Mouse (Mus musculus) ES-E14 (cell line): Measurements from ENCODE around the gene Mybpc1. TPM values are rescaled to one million over a fixed set of nuclear protein-coding genes. Genes with fewer than 3 reads are reported as not detected.
A peak's percentile ranks its signal among the peaks of the same experiment; 100 is the strongest.

ENCODE experiments used
- DNase-seq: peaks from one replicate; pipeline ENCODE4 v3.0.0-alpha.2; 2013; ENCODE audit warnings: low read depth, low spot score
- H3K27ac ChIP-seq: 2 replicates; pipeline ENCODE4 v1.5.1; 2012; ENCODE audit warnings: low read depth, mild to moderate bottlenecking, low read length, moderate library complexity, mixed read lengths; ENCODE audit not compliant: poor library complexity, insufficient read depth, severe bottlenecking
- H3K36me3 ChIP-seq: 2 replicates; pipeline ENCODE4 v1.6.1; 2012; ENCODE audit warnings: mild to moderate bottlenecking, low read length, moderate library complexity, mixed read lengths; ENCODE audit not compliant: control insufficient read depth, poor library complexity, insufficient read depth, severe bottlenecking
- H3K4me1 ChIP-seq, 2 experiments: fragments of 150-350 bp in 1 of 2; sonication (generic) in 1 of 2; 2 replicates each; pipeline ENCODE4 v1.6.1; 2012; ENCODE audit warnings: low read length in 2 of 2, mild to moderate bottlenecking in 1 of 2, mixed read lengths in 1 of 2; ENCODE audit not compliant: control insufficient read depth in 2 of 2, insufficient read depth in 2 of 2, poor library complexity in 1 of 2
- H3K4me3 ChIP-seq, 2 experiments: fragments of 150-350 bp in 1 of 2; sonication (generic) in 1 of 2; 2 replicates each; pipeline ENCODE4 v1.5.1; 2012; ENCODE audit warnings: low read length in 2 of 2, low read depth in 1 of 2, mild to moderate bottlenecking in 1 of 2, mixed read lengths in 1 of 2; ENCODE audit not compliant: insufficient read depth in 1 of 2, poor library complexity in 1 of 2, severe bottlenecking in 1 of 2
- H3K9ac ChIP-seq: 2 replicates; pipeline ENCODE4 v1.6.1; 2012; ENCODE audit warnings: low read depth, mild to moderate bottlenecking, low read length, mixed read lengths; ENCODE audit not compliant: poor library complexity, insufficient read depth, severe bottlenecking
- H3K9me3 ChIP-seq: fragments of 150-350 bp; sonication (generic); 2 replicates; pipeline ENCODE4 v1.6.1; 2012; ENCODE audit warnings: low read depth, mild to moderate bottlenecking, low read length; ENCODE audit not compliant: control insufficient read depth, insufficient read depth
- CHD2 ChIP-seq: IDR thresholded peaks from 2 replicates; pipeline ENCODE4 v1.6.1; 2014; ENCODE audit warnings: mild to moderate bottlenecking, low read depth, low read length, inconsistent platforms
- HCFC1 ChIP-seq: IDR thresholded peaks from 2 replicates; pipeline ENCODE4 v1.6.1; 2012; ENCODE audit warnings: low read length, inconsistent platforms, borderline replicate concordance; ENCODE audit not compliant: insufficient read depth
- MAFK ChIP-seq: IDR thresholded peaks from 2 replicates; pipeline ENCODE4 v1.6.1; 2014; ENCODE audit warnings: mild to moderate bottlenecking, low read depth, low read length, inconsistent platforms; ENCODE audit not compliant: insufficient read depth
- ZC3H11A ChIP-seq: IDR thresholded peaks from 2 replicates; pipeline ENCODE4 v1.6.1; 2012; ENCODE audit warnings: low read depth, mild to moderate bottlenecking, inconsistent platforms, low read length, borderline replicate concordance
- ZNF384 ChIP-seq: IDR thresholded peaks from 2 replicates; pipeline ENCODE4 v1.6.1; 2012; ENCODE audit warnings: low read depth, low read length, inconsistent platforms
- in situ Hi-C, 2 experiments: fragments of 600-800 bp; cut with MboI; formaldehyde crosslinking; loops; one replicate each; pipeline ENCODE4 v1.15.1; 2025; ENCODE audit warnings: low sequenced_read_pairs in 2 of 2, inconsistent platforms in 1 of 2; ENCODE audit not compliant: unreplicated experiment in 2 of 2
- total RNA-seq: library from RNA; depleted of rRNA; stranded (reverse); fragments of 300-350 nt; gene quantifications from 2 replicates; pipeline ENCODE4 v1.2.3, GENCODE M21; 2012

The Mybpc1 gene
- total RNA-seq, 1 experiment, result 1.7 TPM

- H3K9me3 ChIP-seq, result no peaks in the 10 kb centered on the region
- H3K36me3 ChIP-seq, result no peaks in the 10 kb centered on the region
- H3K9ac ChIP-seq, result no peak overlapping the region
- TF ChIP-seq ZNF384, result no peak
- TF ChIP-seq CHD2, result no peak
- no peak for TF ChIP-seq ZC3H11A
- TF ChIP-seq HCFC1, result no peak
- TF ChIP-seq MAFK, result no peak
- peak overlapping the region in 1 of 2 experiments; percentile 43; a peak in 2 of 4 replicates for H3K4me3 ChIP-seq
- H3K4me1 ChIP-seq, result peaks cover 2 to 6% of the 10 kb centered on the region in 2 experiments; a peak in 1 of 4 replicates
- in situ Hi-C loops, result no loop called here
- H3K27ac ChIP-seq, result no peak overlapping the region
- DNase-seq, result no peak
These were observed 100.5 kb downstream of the Mybpc1 start for GRCm38 (mm10) chr10:88504481-88504880.

GRCm38 (mm10) chr10:88503421-88504314 is 101.3 kb downstream of the Mybpc1 start, which contains the start of gene Chpt1:
TSS of gene Chpt1 (minus strand) at chr10:88504073.
- H3K4me1 ChIP-seq, result peaks cover 2 to 6% of the 10 kb centered on the region in 2 experiments; a peak in 1 of 4 replicates
- TF ChIP-seq MAFK (no peak), HCFC1 (no peak), CHD2 (no peak), ZC3H11A (no peak), ZNF384 (no peak)
- DNase-seq, result peak; percentile 70
- H3K27ac ChIP-seq, result no peak within 1 kb of the TSS
- no peaks in the 10 kb centered on the region for H3K9me3 ChIP-seq
- peak within 1 kb of the TSS; percentile 75 to 77 for H3K4me3 ChIP-seq
- in situ Hi-C loops, result no loop called here
- no peaks in the 10 kb centered on the region for H3K36me3 ChIP-seq
- peak within 1 kb of the TSS; percentile 77 for H3K9ac ChIP-seq

GRCm38 (mm10) chr10:88502919-88503318 is 102.0 kb downstream of the Mybpc1 start:
- DNase-seq, result no peak
- Histone ChIP-seq H3K27ac (no peak overlapping the region), H3K4me1 (peaks cover 2 to 6% of the 10 kb centered on the region in 2 experiments; a peak in 1 of 4 replicates), H3K36me3 (no peaks in the 10 kb centered on the region), H3K4me3 (peak overlapping the region; percentile 75 to 77), H3K9ac (peak overlapping the region; percentile 77), H3K9me3 (no peaks in the 10 kb centered on the region)
- in situ Hi-C loops, result no loop called here
- no peak for TF ChIP-seq ZNF384
- TF ChIP-seq CHD2, result no peak
- TF ChIP-seq MAFK, result no peak
- no peak for TF ChIP-seq HCFC1
- TF ChIP-seq ZC3H11A, result no peak

GRCm38 (mm10) chr10:88501886-88502765 is 102.8 kb downstream of the Mybpc1 start:
- no peak for DNase-seq
- peaks cover 4 to 6% of the 10 kb centered on the region in 2 experiments; a peak in 1 of 4 replicates for H3K4me1 ChIP-seq
- no peak overlapping the region for H3K9ac ChIP-seq
- in situ Hi-C loops, result no loop called here
- H3K27ac ChIP-seq, result no peak overlapping the region
- no peaks in the 10 kb centered on the region for H3K36me3 ChIP-seq
- H3K4me3 ChIP-seq, result no peak overlapping the region
- no peaks in the 10 kb centered on the region for H3K9me3 ChIP-seq
- no peak for TF ChIP-seq ZC3H11A
- no peak for TF ChIP-seq CHD2
- no peak for TF ChIP-seq MAFK
- TF ChIP-seq HCFC1, result no peak
- no peak for TF ChIP-seq ZNF384
